Mouse (Mus musculus): ENCODE data around the gene Tm2d3. TPM values are rescaled to one million over a fixed set of nuclear protein-coding genes. Genes with fewer than 3 reads are reported as not detected.

The Tm2d3 gene
- polyA plus RNA-seq, 1 experiment: 45.8 TPM

DNA sequence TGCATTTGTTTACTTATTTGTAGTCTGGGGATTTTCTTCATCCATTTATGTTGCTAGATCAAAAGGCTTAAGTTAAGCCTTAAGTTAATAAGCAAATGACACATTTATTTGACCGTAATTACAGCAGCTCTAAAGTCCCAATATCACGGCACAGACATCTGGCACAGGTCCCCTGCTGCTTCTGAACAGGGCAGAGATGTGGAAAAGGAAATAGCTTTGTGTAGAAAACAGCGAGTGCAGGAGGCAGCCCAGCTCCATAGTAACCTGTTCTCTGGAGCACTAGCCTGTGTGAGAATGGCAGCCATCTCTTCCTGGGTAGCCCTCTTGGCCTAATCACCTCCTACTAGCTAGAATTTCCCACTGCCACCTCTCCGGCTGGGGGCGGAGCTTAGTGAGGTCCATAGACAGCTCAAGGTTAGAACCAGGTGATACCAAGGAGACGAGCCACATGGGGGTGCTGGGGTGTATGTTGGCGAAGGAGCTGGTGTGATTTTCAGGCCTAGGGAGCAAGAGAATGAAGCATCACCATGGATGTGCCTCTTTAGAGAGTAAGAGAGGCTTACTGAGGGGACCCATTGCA, 6.6 kb upstream of the Tm2d3 start:
- H3K27ac ChIP-seq (ENCODE audit: control insufficient read depth, insufficient read depth, low read depth, low read length): no peak overlapping the region
- TF ChIP-seq POLR2A (IDR thresholded peaks at IDR 0.05; ENCODE audit: control insufficient read depth, low read depth, low read length) (no peak), CTCF (IDR thresholded peaks at IDR 0.05; ENCODE audit: control insufficient read depth, insufficient read depth, insufficient replicate concordance, low read depth, low read length) (no peak)
- no peaks in the 10 kb centered on the region for H3K4me1 ChIP-seq (ENCODE audit: control insufficient read depth, insufficient read depth, low read length)

DNA sequence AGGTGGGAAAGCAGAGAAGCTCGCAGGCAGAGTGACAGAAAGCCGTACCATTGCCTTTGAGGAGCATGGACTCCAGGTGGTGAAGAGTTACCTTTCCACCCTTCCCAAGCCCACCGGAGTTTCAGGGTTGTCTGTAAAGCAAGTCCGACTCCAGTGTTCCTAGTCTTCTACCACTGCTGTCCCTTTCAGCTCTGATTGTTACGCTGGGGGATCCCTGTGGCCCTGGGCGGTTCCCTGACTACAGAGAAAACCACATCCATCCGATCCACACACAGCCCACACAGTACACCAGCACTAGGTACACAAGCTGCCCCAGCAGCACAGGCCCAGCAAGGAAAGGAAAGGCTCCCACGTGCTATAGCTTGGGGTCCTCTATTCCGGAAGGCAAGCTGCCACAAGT, 4.3 kb upstream of the Tm2d3 start:
- no peak overlapping the region for H3K4me3 ChIP-seq (ENCODE audit: control insufficient read depth, low read depth, low read length)
- no peak for TF ChIP-seq CTCF (IDR thresholded peaks at IDR 0.05; ENCODE audit: control insufficient read depth, insufficient read depth, insufficient replicate concordance, low read depth, low read length)
- TF ChIP-seq POLR2A (IDR thresholded peaks at IDR 0.05; ENCODE audit: control insufficient read depth, low read depth, low read length): no peak

More for the DNA sequence above, 6.6 kb upstream of the Tm2d3 start:
- Histone ChIP-seq H3K36me3 (ENCODE audit: control insufficient read depth, insufficient read depth, low read length) (no peaks in the 10 kb centered on the region), H3K4me3 (ENCODE audit: control insufficient read depth, low read depth, low read length) (no peak overlapping the region), H3K27me3 (ENCODE audit: control insufficient read depth, insufficient read depth, low read length) (no peaks in the 10 kb centered on the region)

DNA sequence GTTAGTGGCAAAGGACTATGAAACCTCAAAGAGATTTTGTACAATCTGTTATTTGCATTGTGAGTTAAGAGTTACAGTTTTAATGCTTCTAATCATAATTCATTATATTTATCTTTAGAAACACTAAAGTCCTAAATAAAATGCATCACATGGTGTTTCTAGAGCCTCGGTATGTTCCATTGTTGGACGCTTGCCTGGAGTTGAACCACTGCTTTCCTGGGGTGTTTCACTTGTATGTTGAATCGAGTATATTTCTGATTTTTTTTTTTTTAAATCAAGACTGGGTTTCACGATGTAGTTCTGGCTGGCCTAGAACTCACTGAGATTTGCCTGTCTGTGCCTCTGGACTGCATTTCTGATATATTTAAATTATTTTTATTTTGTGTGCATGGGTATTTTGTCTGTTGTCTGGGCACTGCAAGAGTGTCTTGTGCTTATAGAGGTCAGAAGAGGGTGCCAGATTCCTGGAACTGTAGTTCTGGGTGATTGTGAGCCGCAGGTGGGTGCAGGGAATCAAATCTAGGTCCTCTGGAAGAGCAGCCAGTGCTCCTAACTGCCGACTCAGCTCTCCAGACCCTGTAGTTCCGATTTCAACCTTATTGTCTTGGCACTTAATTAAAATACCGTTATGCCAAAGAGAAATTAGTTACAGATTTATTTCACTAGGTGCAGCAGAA, 1.1 kb downstream of the Tm2d3 start:
- peaks cover 3% of the 10 kb centered on the region for H3K4me1 ChIP-seq (ENCODE audit: control insufficient read depth, insufficient read depth, low read length)
- H3K27me3 ChIP-seq (ENCODE audit: control insufficient read depth, insufficient read depth, low read length): no peaks in the 10 kb centered on the region
- TF ChIP-seq POLR2A (IDR thresholded peaks at IDR 0.05; ENCODE audit: control insufficient read depth, low read depth, low read length): no peak
- TF ChIP-seq CTCF (IDR thresholded peaks at IDR 0.05; ENCODE audit: control insufficient read depth, insufficient read depth, insufficient replicate concordance, low read depth, low read length): no peak
- no peak overlapping the region for H3K27ac ChIP-seq (ENCODE audit: control insufficient read depth, insufficient read depth, low read depth, low read length)
- no peaks in the 10 kb centered on the region for H3K36me3 ChIP-seq (ENCODE audit: control insufficient read depth, insufficient read depth, low read length)
- no peak overlapping the region for H3K4me3 ChIP-seq (ENCODE audit: control insufficient read depth, low read depth, low read length)

More for the DNA sequence above, 4.3 kb upstream of the Tm2d3 start:
- Histone ChIP-seq H3K36me3 (ENCODE audit: control insufficient read depth, insufficient read depth, low read length) (no peaks in the 10 kb centered on the region), H3K4me1 (ENCODE audit: control insufficient read depth, insufficient read depth, low read length) (no peaks in the 10 kb centered on the region), H3K27me3 (ENCODE audit: control insufficient read depth, insufficient read depth, low read length) (no peaks in the 10 kb centered on the region), H3K27ac (ENCODE audit: control insufficient read depth, insufficient read depth, low read depth, low read length) (no peak overlapping the region)

DNA sequence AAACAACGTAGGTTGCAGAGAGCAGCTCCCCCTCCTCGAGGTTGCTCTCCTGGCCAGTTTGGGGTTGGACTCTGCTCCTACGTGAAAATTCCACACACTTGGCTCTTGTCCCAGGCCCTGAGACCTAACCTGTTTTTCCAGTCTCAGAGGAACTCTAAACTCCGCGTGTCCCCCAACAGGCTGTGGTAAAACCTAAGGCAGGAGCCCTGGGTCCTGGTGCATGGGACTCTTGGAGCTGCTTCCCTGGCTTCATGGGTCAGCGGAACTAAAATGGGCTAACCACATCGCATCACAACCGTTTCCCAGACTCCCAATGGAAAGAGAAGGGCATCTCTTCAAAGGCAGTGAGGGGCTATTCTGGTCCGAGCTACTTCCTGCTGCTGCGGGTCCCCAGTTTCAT, 1.9 kb downstream of the Tm2d3 start:
- H3K36me3 ChIP-seq (ENCODE audit: control insufficient read depth, insufficient read depth, low read length): no peaks in the 10 kb centered on the region
- H3K4me3 ChIP-seq (ENCODE audit: control insufficient read depth, low read depth, low read length): peak overlapping the region; percentile 90
- peaks cover 3% of the 10 kb centered on the region for H3K4me1 ChIP-seq (ENCODE audit: control insufficient read depth, insufficient read depth, low read length)
- H3K27ac ChIP-seq (ENCODE audit: control insufficient read depth, insufficient read depth, low read depth, low read length): peak overlapping the region; percentile 48
- no peak for TF ChIP-seq CTCF (IDR thresholded peaks at IDR 0.05; ENCODE audit: control insufficient read depth, insufficient read depth, insufficient replicate concordance, low read depth, low read length)
- no peaks in the 10 kb centered on the region for H3K27me3 ChIP-seq (ENCODE audit: control insufficient read depth, insufficient read depth, low read length)

DNA sequence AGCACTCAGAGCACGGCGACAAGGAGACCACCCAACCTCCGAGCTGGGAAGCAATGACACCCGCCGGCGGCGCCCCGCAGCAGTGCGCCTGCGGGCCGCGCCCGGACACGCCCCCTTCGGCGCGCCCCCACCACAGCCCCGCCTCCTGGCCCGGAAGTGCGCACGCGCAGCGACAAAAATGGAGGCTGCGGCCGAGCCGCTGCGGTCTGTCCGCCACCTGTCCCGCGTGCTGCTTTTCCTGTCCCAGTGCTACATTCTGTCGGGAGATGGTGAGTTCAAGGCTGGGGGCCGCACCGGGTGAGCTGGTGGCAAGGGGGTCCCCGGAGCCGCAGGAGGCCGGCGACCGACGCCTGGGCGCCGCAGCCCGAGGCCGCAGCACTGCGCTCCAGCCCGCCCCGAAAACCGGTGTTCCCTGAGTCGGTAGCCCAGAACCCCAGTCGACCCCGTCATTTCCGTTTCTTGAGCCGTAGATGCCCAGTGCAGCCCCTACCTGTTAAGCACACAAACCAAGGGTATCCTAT, 2.4 kb downstream of the Tm2d3 start:
- Histone ChIP-seq H3K27ac (ENCODE audit: control insufficient read depth, insufficient read depth, low read depth, low read length) (peak overlapping the region; percentile 70), H3K4me3 (ENCODE audit: control insufficient read depth, low read depth, low read length) (peak overlapping the region; percentile 90), H3K4me1 (ENCODE audit: control insufficient read depth, insufficient read depth, low read length) (peaks cover 3% of the 10 kb centered on the region), H3K36me3 (ENCODE audit: control insufficient read depth, insufficient read depth, low read length) (peaks cover under 1% of the 10 kb centered on the region), H3K27me3 (ENCODE audit: control insufficient read depth, insufficient read depth, low read length) (no peaks in the 10 kb centered on the region)
- TF ChIP-seq POLR2A (IDR thresholded peaks at IDR 0.05; ENCODE audit: control insufficient read depth, low read depth, low read length) (peak; percentile 89), CTCF (IDR thresholded peaks at IDR 0.05; ENCODE audit: control insufficient read depth, insufficient read depth, insufficient replicate concordance, low read depth, low read length) (no peak)

DNA sequence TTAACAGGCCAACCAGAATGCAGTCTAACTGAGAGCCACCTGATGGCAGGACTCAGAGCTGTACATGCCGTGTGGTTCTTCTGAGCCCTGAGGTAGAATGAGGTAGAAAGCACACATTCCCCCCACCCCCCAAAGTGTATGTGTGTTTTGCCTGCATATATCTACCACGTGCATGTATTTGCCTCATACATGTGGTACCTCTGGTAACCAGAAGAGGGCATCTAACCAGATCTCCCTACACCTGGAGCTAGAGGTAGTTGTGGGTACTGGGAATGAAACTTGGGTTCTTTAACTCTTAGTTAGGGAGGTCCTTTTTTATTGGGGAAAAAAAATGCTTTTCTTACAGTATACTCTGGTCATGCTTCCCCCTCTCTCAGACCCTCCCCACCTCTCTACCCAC, 5.5 kb downstream of the Tm2d3 start:
- no peak overlapping the region for H3K4me3 ChIP-seq (ENCODE audit: control insufficient read depth, low read depth, low read length)
- H3K36me3 ChIP-seq (ENCODE audit: control insufficient read depth, insufficient read depth, low read length): peaks cover 3% of the 10 kb centered on the region
- H3K27ac ChIP-seq (ENCODE audit: control insufficient read depth, insufficient read depth, low read depth, low read length): no peak overlapping the region
- H3K27me3 ChIP-seq (ENCODE audit: control insufficient read depth, insufficient read depth, low read length): no peaks in the 10 kb centered on the region
- TF ChIP-seq POLR2A (IDR thresholded peaks at IDR 0.05; ENCODE audit: control insufficient read depth, low read depth, low read length): no peak
- TF ChIP-seq CTCF (IDR thresholded peaks at IDR 0.05; ENCODE audit: control insufficient read depth, insufficient read depth, insufficient replicate concordance, low read depth, low read length): no peak
- peaks cover 3% of the 10 kb centered on the region for H3K4me1 ChIP-seq (ENCODE audit: control insufficient read depth, insufficient read depth, low read length)

DNA sequence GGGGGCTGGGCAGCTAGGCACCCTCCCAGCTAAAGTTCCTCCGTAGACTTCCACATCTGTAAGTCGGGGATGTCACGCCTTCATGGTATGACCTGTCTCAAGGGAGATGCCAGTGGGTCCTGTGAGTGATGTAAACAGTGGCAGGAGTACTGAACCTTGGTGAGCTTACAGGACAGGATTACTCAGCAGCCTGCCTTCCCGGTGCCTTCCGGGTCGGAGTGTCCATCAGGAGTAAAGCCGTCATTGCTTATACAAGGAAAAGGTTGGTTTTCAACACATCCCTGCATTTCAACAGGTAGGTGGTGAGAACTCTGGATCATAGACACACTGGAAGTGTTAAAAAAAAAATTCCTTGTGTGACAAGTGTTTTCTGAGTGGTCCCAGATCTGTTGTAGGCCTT, 11.1 kb downstream of the Tm2d3 start:
- H3K27me3 ChIP-seq (ENCODE audit: control insufficient read depth, insufficient read depth, low read length): no peaks in the 10 kb centered on the region
- H3K36me3 ChIP-seq (ENCODE audit: control insufficient read depth, insufficient read depth, low read length): peaks cover 3% of the 10 kb centered on the region
- TF ChIP-seq POLR2A (IDR thresholded peaks at IDR 0.05; ENCODE audit: control insufficient read depth, low read depth, low read length) (no peak), CTCF (IDR thresholded peaks at IDR 0.05; ENCODE audit: control insufficient read depth, insufficient read depth, insufficient replicate concordance, low read depth, low read length) (no peak)

More for the DNA sequence above, 11.1 kb downstream of the Tm2d3 start:
- Histone ChIP-seq H3K4me1 (ENCODE audit: control insufficient read depth, insufficient read depth, low read length) (no peaks in the 10 kb centered on the region; the same call in 1 of the 2 replicates), H3K27ac (ENCODE audit: control insufficient read depth, insufficient read depth, low read depth, low read length) (no peak overlapping the region), H3K4me3 (ENCODE audit: control insufficient read depth, low read depth, low read length) (no peak overlapping the region)

Data from testis, adult 2 months (tissue).